Mouse (Mus musculus) thymus, postnatal 10 days (tissue): ENCODE data around the gene Lmln.
A peak's percentile ranks its signal among the peaks of the same experiment; 100 is the strongest.
"Not testable (repeated sequence)": the region's sequence is repeated elsewhere in the genome, so short reads cannot be mapped to it uniquely, and the experiment has no call there.

ENCODE experiments used
- DNase-seq, 2 experiments: peaks; one replicate each; pipeline ENCODE4 v3.0.0; 2021; ENCODE audit warnings: low spot score in 2 of 2

Gene Lmln

GRCm38 (mm10) chr16:33133186-33133585 lies 70.9 kb downstream of the Lmln start:
- DNase-seq: no peak

- DNase-seq: peak in 1 of 2 experiments; percentile 21
Measured at GRCm38 (mm10) chr16:33135167-33135566, 72.8 kb downstream of the Lmln start.

GRCm38 (mm10) chr16:33139061-33139460 lies 76.7 kb downstream of the Lmln start:
- DNase-seq: not testable (repeated sequence)

GRCm38 (mm10) chr16:33141758-33142280 lies 79.5 kb downstream of the Lmln start:
- no peak for DNase-seq

DNA sequence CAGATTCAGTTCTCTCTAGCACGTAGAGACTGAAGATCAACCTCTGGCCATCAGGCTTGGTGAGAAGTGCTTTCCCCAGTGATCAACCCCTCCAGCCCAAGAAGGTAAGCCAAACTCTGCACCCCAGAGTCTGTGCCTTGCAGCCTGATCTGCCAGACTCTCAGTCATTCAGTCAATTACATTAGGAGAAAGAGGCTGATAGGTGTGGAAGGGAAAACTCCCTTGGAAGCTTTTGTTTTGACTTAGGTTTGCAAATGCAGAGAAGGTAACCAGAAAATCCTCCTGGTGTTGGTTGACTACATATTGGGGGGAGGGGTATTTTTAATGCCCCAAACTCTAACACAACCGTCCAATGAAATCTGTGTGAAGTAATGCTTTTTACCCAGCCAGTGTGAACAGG lies 81.1 kb downstream of the Lmln start:
- DNase-seq: no peak

DNA sequence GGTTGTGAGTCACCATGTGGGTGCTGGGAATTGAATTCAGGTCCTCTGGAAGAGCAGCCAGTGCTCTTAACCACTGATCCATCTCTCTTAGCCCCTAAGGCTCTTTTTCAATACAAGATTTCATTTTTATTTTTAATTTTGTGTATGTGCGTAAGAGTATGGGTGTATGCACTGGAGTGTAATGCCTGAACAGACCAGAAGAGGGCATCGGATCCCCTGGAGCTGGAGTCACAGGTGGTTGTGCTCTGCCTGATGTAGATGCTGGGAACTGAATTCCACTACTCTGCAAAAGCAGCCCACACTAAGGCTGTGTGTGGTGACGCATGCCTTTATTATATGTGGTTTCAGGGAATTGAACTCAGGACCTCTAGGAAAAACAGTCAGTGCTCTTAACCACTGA lies 83.9 kb downstream of the Lmln start:
- no peak for DNase-seq

- DNase-seq: no peak
Measured at GRCm38 (mm10) chr16:33148135-33148534, 85.8 kb downstream of the Lmln start.

- not testable (repeated sequence) for DNase-seq
Measured at GRCm38 (mm10) chr16:33150875-33151274, 88.6 kb downstream of the Lmln start.

- DNase-seq: no peak
Measured at GRCm38 (mm10) chr16:33151558-33151957, 89.2 kb downstream of the Lmln start.

GRCm38 (mm10) chr16:33154992-33155391 lies 92.7 kb downstream of the Lmln start:
- peak in 1 of 2 experiments; percentile 58 for DNase-seq

- DNase-seq: no peak
Measured at GRCm38 (mm10) chr16:33158006-33158405, 95.7 kb downstream of the Lmln start.

GRCm38 (mm10) chr16:33158590-33159071 lies 96.3 kb downstream of the Lmln start:
- DNase-seq: no peak

GRCm38 (mm10) chr16:33159363-33159762 lies 97.0 kb downstream of the Lmln start:
- DNase-seq: no peak

DNA sequence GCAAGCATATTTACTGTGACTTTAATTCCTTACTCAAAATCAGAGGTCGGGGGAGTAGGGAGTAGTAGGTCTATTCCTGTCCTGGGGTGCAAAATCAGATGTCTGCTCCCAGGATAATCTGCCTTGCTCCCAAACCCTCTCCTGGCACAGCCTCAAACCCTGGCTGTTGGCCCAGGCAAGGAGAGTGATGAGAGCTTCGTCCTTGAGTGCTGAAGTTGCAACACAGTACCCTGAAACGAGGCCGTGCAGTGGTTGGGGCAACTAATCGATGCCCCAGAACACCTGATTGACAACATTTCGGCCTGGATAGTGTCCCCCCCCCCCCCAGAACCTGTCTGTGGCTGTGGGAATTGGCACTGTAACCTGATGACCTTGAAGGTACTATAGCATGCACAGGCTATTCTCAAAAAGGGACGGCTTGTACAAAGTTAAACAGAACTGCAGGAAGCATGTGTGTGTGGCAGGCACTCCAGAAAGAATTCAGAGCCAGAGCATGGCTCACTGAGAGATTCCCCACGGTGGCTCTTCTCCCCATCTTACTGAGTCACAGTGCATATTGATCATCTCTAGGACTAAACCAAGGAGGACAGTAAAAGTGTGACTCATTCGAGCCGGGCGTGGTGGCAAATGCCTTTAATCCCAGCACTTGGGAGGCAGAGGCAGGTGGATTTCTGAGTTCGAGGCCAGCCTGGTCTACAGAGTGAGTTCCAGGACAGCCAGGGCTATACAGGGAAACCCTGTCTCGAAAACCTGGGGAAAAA lies 101.2 kb downstream of the Lmln start:
- no peak for DNase-seq

DNA sequence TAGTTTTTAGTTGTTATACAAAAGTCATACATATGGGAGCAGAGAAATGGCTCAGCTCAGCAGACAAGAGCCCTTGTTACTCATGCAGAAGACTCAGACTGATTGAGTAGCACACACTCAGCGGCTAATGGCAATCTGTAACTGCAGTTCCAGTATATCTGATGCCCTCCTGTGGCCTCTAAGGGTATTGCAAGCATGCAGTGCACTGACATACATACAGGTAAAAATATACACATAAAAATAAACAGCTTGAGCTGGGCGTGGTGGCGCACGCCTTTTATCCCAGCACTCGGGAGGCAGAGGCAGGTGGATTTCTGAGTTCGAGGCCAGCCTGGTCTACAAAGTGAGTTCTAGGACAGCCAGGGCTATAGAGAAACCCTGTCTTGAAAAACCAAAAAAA lies 104.0 kb downstream of the Lmln start:
- peak; percentile 8 to 58 for DNase-seq

- peak in 1 of 2 experiments; percentile 15 for DNase-seq
Measured at GRCm38 (mm10) chr16:33167537-33167936, 105.2 kb downstream of the Lmln start.

DNA sequence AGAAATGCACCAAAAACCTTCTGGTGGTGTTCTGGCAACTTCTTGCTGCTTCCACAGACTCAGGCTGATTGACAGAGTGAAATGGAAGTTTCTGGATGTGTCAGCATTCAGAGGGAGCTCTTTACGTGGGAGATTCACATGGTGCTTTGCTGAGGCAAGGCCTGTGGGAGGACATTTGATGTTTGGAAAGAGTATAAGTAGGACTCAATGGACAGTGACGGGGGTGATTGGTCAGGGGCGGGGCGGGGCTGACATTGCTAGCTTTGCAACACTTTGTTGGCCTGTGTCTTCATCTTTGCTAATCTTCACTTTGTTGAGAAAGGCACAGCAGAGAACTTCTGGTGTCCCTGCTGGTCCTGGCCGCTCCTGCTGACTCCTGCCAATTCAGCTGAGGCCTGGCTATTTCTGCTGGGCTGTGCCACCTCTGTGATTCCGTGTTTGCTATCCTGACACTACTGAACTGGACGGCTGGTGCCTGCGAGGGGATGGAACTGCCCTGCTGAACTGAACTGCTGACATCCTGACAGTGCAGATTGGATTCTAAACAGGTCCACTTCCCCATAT lies 107.2 kb downstream of the Lmln start:
- no peak for DNase-seq

DNA sequence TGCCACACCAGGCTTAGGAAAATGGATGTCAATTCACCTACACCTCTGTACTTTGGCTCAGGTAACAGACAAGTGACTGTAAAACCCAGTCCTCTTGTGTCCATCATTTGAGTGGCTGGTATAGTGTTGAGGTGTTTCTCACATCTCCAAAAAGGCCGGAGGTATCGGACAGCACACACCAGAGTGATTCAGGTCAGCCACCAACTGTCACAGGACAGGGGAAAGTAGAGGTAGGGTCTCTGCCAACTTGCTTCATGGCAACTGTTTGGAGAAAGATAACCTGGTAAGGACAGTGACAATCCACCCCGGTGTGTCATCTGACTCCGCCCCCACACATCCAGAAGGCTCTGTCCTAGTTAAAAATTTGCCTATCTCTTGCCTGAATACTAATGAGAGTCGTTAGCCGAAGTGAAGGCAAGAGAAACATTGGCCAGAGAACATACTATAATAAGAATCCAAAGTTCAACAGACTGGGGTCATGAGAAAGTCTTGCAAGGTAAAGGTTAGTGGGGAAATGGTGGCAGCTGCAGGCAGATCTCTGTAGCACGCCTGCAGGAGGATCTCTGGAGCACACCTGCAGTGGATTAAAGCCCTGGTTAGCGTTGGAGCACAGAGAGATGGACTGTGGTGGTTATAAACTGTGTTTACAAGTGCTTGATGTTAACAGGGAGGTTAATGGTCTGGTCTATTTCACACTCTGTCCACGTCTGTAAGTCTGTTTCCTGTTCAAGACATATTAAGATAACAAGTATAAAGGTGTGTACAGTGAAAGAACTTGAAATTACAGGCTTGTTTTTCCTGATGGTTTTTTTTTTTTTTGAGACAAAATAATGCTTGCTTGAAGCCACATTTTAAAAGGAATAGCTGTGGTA lies 108.6 kb downstream of the Lmln start:
- DNase-seq: no peak

GRCm38 (mm10) chr16:33171800-33172199 lies 109.5 kb downstream of the Lmln start:
- DNase-seq: no peak

DNA sequence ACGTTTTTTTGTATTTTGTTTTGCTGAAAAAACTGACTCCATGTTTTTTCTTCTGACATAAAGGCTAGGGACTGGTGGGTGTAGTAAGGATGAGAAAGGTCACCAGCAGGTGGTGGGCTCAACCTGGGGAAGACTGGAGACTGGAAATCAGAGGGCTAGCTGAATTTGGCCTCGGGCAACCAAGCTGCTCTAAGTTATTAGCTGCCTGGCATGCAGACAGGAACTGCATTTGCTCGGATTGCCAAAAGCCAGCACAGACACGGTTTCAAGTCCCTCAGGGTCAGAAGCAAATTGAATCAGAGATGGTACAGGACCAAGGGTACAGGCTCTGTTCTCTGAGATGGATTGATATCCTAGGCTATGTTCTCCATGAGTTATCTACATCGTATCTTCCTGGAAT lies 110.8 kb downstream of the Lmln start:
- DNase-seq: no peak

DNA sequence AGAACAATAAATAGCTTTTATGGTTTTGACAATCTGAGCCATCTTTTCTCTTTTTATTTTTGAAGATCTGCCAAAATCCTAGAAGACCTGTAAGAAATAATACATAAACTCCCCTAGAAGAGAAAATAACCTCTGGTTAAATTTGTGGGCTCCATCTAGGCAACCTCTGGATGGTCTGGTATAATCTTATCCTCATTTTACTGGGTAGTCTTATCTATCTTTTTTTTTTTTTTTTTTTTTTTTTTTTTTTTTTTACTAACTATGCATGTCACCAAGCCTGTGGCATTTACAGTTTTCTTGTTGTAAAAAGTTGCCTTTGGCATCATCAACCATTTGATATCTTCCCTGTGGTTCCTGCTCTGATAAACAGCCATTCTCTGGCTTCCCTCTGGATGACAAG lies 112.4 kb downstream of the Lmln start:
- DNase-seq: no peak

GRCm38 (mm10) chr16:33176831-33177230 lies 114.5 kb downstream of the Lmln start:
- not testable (repeated sequence) for DNase-seq
